Mouse (Mus musculus) ovary, postnatal 10 days (tissue): Measurements from ENCODE around the gene Twist2.

ENCODE experiments used
- DNase-seq: peaks from one replicate; pipeline ENCODE4 v3.0.0; 2022; ENCODE audit warnings: low spot score

Twist2 gene

DNA sequence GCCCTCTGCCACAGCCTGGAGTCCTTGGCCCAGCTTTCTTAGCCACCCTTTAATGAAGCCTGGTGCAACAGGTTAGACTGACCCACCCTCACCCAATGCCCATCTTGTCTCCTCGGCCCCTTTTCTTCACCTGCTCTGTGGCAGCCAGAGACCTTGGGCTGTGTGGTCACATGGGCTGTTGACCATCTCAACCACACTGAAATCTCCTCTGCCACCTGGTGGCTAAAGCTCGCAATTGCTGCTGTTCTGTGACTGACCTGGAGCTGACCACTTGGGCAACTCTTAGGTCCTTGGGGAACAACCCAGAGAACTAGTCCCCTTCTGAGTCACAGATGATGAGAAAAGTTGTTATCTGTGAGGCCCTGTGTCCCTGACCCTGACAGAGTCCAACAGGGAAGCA, 73.4 kb downstream of the Twist2 start:
- DNase-seq = no peak

- no peak for DNase-seq
Measured at GRCm38 (mm10) chr1:91875042-91875720, 73.9 kb downstream of the Twist2 start.

- no peak for DNase-seq
Measured at GRCm38 (mm10) chr1:91878696-91879095, 77.4 kb downstream of the Twist2 start.

- no peak for DNase-seq
Measured at GRCm38 (mm10) chr1:91880156-91880555, 78.9 kb downstream of the Twist2 start.

DNA sequence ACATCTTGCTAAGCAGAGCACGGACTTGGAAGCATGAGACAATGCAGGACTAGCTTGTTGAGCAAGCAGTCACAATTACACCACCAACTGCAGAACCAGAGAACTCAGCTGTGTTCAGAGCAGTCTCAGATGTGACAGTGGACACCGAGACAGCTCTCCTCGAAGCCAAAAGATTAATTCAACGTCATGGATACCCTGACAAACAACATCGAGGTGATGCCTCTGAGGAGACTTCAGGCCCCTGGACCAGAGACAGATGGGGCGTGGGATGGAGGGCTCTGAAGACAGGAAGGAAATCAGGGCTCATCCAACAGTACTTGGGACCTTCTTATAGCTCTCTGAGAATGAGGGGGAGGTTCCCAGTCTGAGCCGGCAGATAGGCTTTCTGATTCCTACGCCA, 79.6 kb downstream of the Twist2 start:
- DNase-seq = no peak

DNA sequence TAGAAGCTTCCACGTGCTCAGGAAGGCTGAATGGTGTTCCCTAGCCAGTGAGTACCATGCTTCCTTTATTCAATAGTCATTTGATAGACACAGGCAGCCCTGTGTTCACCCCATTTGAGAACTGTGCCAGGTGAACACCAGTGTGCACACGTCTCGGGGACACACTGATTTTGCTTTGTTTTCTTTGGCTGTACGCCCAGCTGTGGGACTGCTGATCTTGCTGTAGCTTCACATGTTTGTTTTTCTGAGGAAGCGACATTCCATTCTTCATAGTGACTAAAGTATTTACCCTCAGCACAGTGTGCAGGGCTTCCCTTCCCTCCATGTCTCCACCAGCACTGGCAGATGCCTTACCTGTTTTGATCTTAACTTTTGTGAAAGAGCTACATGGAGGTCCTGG, 81.9 kb downstream of the Twist2 start:
- no peak for DNase-seq

- DNase-seq = no peak
Measured at GRCm38 (mm10) chr1:91893598-91893997, 92.3 kb downstream of the Twist2 start.

DNA sequence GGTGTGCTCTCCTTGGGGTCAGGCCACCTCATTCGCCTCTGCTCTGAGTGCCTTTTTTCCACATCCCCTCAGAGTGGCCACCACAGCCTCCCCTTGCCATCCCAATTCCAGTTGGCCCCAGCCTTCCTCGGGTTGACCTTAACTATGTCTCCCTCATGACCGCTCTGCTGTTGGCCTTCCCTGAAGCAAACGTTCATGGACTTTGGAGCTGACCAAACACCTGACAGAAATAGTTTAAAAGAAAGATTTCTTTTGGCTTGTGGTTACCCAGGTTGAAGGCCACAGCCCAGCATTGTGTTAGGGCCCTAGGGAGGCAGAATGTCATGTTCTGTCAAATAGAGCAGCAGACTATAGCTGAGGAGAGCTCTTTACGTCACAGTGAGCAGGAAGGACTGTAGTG, 93.0 kb downstream of the Twist2 start:
- no peak for DNase-seq

DNA sequence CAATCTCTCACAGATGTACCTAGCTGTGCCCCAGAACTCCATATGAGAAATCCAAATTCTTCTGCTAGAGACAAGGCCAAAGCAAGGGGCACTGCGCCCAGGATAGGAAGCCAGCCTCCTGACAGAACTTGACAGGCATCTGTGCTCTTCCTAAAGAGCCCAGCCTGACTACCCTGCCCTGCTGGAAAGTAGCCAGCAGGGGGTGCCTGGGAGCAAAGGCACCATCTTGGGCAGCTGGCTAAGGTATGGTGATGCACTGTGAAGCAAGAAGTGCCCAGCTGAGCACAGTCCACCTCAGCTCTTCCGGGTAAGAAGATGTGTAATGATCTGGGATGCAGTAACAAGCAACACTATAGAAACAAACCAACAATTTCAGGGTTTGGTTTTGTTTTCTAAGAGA, 95.8 kb downstream of the Twist2 start:
- DNase-seq = no peak
